Mouse (Mus musculus): Measurements from ENCODE around the gene Hbb-bt.
A peak's percentile ranks its signal among the peaks of the same experiment; 100 is the strongest.
"Not testable (repeated sequence)": the region's sequence is repeated elsewhere in the genome, so short reads cannot be mapped to it uniquely, and the experiment has no call there.

Gene Hbb-bt

DNA sequence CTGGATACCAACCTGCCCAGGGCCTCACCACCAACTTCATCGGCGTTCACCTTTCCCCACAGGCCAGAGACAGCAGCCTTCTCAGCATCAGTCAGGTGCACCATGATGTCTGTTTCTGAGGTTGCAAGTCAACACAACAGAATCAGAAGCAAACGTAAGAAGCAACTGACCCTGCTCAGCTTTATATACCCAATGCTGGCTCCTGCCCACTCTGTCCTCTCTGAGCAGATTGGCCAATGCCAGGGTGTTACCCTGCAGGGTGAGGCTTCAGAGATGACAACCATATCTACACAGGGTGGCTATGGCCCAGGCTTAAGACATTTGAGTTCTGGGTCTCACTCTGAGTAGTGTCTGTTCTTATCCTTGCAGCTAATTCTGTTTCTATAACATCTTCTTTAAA lies at the start of gene Hbb-bt:
Gene Hbb-bt (minus strand): TSS at position 231 of the 400 bp plus-strand sequence.
- DNase-seq = no peak

DNA sequence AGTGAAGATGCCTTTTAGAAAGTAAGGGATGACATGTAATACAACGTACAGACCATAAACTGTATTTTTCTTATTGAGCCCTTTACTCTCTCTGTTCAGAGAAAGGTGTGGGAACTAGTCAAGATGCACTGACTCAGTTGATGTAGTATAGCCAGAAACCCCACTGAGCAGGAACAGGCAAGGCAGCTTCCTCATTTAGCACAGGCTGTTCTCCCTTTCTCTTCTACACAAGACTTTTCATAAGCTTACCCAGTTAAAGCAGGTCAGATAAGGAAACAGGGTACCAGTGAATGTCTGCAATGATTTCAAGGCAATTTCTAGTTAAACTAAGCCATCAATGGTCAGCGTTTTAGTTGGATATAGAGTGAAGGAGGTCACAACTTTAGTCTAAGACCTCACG lies 47.7 kb upstream of the Hbb-bt start:
- no peak for DNase-seq

DNA sequence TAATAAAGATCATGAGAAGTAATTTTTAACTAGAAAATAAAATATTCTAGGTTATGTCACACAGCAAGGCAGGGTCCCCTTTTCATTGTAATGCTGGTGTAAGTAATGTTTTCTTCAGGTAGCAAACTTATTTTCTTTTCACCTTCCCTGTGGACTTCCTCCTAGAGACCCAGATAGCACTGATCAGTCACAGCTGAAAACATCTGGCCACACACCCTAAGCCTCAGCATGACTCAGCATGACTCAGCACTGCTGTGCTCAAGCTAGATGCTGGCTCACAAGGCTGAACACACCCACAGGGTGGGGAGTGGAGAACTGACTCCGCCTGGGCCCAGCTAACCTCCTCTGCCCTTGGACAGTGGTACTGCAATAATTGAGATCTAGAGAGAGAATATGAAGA lies 47.1 kb upstream of the Hbb-bt start:
- DNase-seq = peak in 1 of 2 experiments; percentile 2

DNA sequence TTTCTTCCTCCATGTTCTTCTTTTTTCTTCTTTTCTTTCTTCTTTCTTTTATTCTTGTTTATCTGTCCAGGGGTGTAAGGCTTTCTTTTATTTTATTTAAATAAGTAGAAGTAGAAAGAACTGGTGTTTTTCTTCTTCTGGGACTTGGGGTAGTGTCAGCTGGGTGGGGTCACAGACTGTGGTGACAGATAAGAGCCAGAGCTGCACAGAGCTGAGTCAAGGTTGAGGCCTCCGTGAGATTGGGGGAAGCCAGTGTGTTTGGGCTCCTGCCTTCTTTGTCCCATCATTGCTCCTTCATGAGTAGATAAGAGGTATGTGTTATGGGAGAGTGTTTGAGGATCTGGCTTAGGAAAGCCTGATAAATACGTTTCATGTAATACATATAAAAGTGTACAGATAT lies 45.3 kb upstream of the Hbb-bt start:
- no peak for DNase-seq

DNA sequence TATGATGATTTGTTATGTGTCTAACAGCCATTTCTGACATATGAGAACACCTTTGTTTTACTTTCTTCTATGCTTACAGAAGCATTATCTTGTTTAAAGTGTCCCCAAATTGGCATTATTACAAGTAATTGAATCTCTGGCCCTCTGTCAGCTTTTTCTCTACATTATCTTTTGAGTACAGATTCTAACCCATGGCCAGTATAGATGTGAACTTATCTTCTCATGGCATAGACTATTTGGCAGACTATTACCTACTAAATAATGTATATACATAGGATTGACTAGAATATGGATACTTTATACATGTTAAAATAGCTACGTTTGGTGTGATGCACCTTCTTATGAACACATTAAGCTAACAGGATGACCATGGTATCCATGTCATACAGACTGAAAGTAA lies 40.9 kb upstream of the Hbb-bt start:
- DNase-seq = no peak

DNA sequence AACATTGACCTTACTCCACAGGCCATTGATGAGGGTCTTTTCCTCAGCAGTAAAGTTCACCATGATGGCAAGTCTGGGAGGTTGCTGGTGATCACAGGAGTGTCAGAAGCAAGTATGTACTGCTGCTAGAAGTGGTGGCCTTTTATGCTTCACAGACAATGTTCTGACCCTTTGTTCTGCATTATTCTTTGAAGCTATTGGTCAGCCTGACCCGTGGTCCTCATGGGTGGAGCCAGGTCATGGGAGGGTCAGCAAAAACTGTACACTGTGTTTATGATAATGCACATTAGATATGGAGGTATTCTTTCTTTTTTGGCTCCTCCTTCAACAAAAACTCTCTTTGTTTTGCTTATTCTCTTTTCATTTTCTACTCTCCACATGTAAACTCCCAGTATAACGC lies 39.3 kb upstream of the Hbb-bt start, which contains the start of gene Hbb-y:
Gene Hbb-y (minus strand): TSS at position 127 of the 400 bp plus-strand sequence.
- no peak for DNase-seq

DNA sequence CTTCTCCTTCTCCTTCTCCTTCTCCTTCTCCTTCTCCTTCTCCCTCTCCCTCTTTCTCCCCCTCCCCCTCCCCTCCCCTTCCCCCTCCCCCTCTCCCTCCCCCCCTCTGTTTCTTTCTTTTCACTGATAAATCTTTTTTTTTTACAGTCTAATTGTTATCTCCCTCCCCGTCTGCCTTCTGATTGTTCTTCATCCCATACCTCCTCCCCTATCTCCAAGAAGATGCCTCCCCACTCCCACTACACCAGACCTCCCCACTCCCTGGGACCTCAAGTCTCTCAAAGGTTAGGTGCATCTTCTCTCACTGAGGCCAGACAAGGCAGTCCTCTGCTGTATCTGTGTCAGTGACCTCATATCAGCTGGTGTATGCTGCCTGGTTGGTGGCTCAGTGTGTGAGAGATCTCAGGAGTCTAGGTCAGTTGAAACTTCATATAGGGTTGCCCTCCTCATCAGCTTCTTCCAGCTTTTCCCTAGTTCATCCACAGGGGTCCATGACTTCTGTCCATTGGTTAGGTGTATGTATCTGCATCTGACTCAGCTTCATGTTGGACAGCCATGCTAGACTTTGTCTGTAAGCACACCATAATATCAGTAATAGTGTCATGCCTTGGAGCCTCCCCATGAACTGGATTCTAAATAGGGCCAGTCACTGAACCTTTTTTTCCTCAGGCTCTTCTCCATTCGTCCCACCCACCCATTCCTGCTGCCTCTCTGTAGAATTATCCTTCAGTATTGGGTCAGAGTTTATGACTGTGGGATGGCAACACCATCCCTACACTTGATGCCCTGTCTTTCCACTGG lies 30.9 kb upstream of the Hbb-bt start:
- DNase-seq = no peak

DNA sequence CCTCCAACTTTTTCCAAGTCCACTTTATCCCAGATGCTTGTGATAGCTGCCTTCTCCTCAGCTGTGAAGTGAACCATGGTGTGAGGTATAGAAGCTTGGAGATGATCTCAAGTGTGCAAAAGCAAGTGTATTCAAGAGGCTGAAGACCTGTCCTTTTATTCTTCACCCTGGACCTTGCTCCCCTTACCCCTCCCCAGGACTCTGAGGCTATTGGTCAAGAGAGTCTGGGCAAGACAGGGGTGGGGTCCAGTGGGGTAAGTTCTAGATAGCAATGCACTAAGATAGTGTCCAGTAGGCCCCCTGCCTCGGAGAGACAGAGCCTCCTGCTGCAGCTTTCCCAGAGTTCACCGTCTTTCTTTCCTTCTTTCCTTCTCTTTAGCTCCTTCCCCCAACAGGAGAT lies 29.2 kb upstream of the Hbb-bt start, which contains the start of gene Hbb-bh1:
Gene Hbb-bh1 (minus strand): TSS at position 131 of the 400 bp plus-strand sequence.
- DNase-seq = no peak

DNA sequence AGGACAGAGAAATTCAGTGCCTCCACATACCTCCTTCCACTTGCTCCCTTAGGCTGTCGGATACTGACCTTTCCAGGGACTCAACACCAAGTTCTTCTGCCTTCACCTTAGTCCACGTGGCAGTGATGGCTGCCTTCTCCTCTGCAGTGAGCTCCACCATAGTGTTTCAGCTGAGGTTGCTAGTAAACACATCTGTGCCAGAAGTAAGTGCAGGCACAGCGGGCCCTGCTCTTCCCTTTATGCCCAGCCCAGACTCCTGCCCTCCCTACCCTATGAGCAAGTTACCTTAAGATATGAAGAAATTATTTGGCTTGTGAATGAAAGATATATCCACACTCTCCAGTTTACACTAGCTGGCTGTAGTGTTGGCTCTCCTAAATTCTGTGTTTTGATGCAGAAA lies 26.5 kb upstream of the Hbb-bt start, which contains the start of gene Hbb-bh2:
Gene Hbb-bh2 (minus strand): TSS at position 253 of the 400 bp plus-strand sequence.
- no peak for DNase-seq

DNA sequence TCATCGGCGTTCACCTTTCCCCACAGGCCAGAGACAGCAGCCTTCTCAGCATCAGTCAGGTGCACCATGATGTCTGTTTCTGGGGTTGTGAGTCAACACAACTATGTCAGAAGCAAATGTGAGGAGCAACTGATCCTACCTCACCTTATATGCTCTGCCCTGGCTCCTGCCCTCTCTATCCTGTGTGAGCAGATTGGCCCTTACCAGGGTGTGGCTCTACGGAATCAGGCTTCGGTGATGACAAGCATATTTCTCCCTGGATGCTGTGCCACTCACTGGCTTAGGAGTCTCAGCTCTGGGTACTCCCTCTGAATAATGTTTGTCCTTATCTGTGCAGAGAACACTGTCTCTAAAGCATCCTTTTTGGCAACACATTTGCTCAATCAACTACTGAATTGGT lies 14.0 kb upstream of the Hbb-bt start, which contains the start of gene Hbb-bs:
Gene Hbb-bs (minus strand): TSS at position 289 of the 400 bp plus-strand sequence.
- no peak for DNase-seq

DNA sequence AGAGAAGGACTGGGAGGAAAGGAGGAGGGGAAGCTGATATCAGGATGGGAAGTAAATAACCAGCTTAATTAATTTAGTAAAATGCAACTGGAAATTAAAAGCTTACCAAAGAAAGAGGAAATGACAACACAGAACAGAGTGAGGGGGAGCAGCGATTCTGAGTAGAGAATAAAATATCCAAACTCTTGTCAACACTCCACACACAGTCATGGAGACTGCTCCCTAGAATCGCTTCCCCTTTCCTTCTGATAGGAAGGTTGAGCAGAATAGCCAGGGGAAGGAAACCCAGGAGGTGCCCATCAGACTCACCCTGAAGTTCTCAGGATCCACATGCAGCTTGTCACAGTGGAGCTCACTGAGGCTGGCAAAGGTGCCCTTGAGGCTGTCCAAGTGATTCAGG lies 13.3 kb upstream of the Hbb-bt start:
- DNase-seq = not testable (repeated sequence)

DNA sequence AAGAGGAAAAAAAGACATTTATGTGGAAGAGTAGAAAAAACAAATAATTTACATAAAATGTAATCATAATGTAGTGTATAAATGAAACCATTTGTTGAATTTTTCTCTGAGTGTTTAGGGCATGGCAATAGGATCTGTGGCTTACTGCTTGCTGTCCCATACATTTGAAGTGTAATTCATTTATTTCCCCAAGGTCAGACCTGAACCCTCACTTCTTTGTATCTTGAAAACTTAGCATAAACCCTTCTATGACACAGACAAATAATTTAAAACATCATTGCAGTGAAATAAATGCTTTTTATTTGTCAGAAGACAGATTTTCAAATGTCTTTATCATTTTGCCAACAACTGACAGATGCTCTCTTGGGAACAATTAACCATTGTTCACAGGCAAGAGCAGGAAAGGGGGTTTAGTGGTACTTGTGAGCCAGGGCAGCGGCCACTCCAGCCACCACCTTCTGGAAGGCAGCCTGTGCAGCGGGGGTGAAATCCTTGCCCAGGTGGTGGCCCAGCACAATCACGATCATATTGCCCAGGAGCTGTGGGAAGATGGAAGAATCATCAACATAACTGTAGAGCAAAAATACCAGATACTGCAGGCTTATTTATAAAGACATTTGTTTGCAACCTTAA lies 12.6 kb upstream of the Hbb-bt start:
- DNase-seq = no peak

DNA sequence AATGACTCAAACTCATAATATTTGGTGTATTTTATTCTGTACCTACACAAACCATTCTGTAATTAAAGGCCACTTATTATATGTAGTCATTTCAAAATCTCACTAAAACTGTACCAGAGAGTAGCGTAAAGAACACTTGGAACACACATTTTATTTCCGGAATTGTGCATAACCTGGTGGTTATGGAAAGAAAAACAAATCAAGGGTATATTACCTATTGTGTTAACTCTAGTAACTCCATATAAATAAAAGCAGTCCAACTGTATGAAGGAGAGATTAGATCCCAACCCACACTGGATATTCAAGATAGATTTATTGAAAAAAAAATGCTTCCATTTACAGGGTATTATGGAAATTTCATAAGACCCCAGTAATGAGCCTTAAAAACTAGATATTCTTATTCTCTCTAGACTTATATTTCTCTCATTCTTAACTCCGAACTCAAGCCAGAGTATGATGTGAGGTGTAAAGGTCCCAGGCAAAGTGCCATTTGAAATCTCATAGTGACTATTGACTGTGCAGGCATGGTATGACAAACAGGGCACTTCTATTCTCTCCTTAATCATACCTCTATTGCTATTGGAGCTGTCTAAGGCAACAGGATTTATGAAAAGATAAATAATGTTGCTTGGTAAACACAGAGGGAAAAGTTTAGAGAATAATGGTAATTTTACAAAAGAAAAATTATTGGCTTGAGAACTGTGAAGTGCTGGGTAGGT lies 11.9 kb upstream of the Hbb-bt start:
- no peak for DNase-seq

DNA sequence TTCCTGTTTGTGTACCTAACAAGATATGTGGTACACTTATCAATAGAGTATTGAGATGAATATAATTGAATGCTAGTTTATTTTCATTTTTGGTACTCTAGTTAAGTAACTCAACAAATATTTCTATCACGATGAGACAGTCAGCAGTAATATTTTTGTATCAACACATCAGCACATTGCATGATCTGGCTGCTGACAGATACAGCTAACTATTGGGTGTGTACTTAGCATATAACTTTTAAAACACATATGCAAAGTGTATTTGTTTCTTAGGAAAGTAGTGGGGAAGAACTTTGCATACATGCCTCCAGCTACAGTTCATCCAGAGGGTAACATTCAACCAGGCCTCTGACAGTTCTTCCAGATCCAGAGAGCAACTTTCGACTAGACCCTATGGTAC lies 10.8 kb upstream of the Hbb-bt start:
- no peak for DNase-seq

DNA sequence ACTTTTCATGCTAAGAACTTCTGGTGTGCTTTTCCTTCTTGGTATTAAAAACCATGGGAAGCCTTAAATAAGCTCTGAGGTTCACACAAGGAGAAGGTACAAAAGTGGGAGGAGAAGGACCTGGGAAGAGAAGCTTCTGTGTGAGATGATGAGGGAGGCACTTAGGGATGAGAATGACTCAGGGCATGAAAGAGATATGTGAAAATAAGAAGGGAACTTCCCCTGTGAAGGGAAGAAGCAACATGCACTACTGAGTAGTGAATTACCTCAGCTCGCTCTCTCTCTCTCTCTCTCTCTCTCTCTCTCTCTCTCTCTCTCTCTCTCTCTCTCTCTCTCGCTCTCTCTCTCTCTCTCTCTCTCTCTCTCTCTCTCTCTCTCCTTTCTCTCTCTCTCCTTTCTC lies 1.3 kb upstream of the Hbb-bt start:
- not testable (repeated sequence) for DNase-seq

DNA sequence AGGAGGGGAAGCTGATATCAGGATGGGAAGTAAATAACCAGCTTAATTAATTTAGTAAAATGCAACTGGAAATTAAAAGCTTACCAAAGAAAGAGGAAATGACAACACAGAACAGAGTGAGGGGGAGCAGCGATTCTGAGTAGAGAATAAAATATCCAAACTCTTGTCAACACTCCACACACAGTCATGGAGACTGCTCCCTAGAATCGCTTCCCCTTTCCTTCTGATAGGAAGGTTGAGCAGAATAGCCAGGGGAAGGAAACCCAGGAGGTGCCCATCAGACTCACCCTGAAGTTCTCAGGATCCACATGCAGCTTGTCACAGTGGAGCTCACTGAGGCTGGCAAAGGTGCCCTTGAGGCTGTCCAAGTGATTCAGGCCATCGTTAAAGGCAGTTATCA lies 644 bp downstream of the Hbb-bt start:
- not testable (repeated sequence) for DNase-seq

DNA sequence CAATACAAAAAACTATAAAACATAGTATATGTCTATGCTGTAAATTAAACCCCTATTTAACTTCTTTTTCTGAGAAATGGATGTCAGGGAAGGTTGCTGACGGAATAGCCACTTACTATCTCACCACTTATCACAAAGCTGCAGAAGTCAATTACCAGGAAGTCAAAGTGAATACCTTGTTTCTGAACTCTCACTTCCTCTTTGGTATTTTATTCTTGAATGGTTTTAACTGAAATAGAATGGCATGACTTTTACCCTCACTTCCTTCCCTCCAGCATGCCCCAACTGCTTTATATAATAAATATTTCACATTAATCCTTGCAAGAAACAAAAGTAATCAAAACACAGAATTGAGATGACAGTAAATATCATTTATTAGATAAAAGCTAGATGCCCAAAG lies 1.6 kb downstream of the Hbb-bt start:
- DNase-seq = no peak

DNA sequence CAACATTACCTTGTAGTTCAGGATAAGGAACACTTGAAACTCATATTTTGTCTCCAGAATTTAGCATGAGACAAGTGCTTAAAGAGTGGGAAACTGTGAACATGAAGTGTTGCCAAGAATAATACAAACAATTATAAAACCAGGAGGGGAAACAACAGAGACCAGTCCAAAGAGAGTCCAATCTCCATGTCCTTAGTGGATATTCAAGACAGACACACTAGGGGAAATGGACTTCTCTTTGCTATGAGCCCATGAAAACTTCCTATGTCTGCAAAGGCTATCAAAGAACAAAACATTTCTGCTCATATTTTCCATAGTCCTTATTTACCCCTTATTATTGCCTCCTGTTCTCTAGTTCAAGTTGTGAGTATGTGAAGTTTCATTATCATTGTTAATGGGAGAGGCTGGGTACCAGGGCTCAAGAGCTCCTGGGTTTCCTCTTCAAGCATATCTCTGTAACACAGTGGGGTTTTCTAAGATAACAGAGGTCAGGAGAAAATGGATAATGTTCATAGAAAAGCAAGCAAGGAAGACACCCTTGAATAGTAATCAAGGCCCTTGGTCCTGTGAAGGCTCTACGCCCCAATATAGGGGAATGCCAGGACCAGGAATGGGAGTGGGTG lies 2.5 kb downstream of the Hbb-bt start:
- no peak for DNase-seq

DNA sequence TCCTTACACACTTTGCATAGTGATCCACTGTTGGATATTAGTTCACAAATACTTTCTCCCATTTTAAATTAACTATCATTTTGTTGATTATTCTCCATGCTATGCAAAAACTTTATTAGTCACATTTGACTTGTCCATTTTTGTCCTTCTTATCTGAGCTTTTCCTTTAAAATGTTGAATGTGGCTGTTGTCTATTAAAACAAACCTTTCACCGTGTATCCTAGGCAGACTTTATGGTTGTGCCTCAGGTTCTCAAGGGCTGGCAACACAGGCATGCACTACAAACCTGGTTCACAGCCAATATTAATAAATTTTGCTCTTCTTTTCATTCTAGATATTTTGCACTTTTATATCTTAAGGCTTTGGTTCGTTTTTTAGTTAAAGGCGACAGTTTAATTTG lies 3.0 kb downstream of the Hbb-bt start:
- no peak for DNase-seq

DNA sequence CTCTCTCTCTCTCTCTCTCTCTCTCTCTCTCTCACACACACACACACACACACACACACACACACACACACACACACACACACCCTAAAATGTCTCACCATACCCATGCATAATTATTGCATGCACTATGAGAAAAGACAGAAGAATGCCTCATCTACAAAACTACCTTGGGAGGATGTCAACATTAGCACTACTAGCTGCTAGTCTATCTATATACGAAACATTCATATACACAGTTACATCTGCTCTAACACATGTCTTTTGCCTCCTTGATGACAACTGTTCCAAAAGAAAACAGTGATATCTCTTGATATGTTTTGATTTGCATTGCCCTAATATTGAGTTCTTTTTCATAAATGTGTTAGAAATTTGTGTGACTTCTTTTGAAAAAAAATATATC lies 3.5 kb downstream of the Hbb-bt start:
- no peak for DNase-seq

DNA sequence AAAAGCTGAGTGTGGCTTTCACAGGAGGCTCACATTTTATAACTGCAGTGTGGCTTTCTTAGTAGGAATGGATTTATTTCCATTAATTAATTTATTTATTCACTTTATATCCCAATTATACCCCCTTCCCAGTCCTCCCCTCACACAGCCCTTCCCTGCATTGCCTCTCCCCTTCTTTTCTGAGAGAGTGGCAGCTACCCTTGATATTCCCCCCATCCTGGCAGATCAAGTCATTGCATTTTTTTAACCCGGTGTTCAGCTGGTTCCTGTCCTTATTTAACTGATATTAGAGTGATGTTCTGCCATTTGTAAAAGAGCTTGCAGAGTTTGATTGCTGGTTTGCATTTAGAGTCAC lies 4.0 kb downstream of the Hbb-bt start:
- DNase-seq = no peak

DNA sequence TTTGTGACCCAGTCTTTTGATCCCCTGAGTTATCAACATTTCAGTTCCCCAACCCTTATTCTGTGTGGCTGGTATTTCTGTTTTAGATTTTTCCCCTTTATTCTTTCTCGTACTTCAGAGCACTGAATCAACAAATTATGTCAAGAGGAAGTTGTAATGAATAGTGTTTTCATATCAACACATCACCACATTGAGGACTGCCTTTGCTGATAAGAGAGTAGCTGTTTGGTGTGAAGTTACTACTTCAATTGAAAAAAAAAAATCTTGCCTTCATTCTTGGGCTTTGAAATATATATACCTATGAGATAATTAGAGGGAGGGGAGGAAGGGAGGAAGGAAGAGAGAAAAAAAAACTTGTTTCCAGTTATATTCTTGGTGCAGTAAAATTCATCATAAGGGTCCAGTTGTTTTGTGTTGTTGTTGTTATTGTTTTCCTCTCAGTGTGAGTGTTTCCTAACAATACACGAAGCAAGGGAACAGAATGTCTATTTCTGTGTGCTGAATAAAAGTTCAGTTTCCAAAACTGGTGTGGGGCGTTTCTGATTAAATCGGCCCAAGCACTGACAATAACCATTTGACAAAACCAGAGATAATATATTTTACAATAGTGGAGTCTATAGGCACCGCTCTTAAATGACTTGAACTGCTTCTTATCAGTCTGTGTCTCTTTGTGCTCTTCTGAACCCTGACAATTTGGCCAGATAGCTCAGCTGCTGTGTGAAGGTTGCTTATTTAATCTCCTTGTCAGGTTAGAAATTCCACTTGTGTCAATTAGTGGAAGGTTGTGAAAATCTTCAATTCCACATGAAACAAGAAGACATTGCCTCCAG lies 4.6 kb downstream of the Hbb-bt start:
- no peak for DNase-seq

Measured in kidney, postnatal 4 days (tissue).